7 mouse cellular contexts compared by ENCODE assay signal in the genomic region with DNA sequence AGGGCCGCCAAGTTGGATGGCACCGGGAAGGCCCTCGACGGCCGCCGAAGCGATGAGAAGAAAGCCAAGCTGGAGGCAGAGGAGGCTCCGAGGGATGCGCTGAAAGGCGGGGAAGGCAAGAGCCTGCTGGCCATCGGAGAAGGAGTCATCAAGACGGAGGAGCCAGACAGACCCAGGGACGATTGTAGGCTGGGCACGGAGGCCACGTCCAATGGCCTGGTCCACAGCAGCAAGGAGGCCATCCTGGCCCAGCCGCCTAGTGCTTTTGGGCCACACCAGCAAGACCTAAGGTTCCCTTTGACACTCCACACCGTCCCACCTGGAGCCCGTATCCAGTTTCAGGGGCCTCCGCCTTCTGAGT. TPM values are rescaled to one million over a fixed set of nuclear protein-coding genes. Genes with fewer than 3 reads are reported as not detected.
A peak's percentile ranks its signal among the peaks of the same experiment; 100 is the strongest.
DNase-seq lines count a peak whose midpoint lies in the region; ATAC-seq and TF ChIP-seq lines count a peak whose summit lies in the region.

No protein-coding gene starts in this region.

- peak overlapping the region; percentile 52 for H3K4me3 ChIP-seq in lung, postnatal 0 days (ENCODE audit: low read depth, low read length)
- peak overlapping the region; percentile 53 for H3K4me3 ChIP-seq in forebrain, embryonic 16.5 days (replicated peaks; ENCODE audit: low read length)
- H3K4me3 ChIP-seq in limb, embryonic 14.5 days (replicated peaks; ENCODE audit: low read length), result peak overlapping the region; percentile 60
- H3K4me3 ChIP-seq in stomach, embryonic 14.5 days (ENCODE audit: low read depth, low read length), result peak overlapping the region; percentile 47
- H3K4me3 ChIP-seq in cerebellum, adult 2 months (replicated peaks; ENCODE audit: insufficient read depth, low read depth, low read length), result no peak overlapping the region

- H3K4me2 ChIP-seq in lung, postnatal 0 days (replicated peaks; ENCODE audit: low read depth, low read length), result peak overlapping the region; percentile 93
- H3K4me2 ChIP-seq in forebrain, embryonic 16.5 days (ENCODE audit: low read length), result peak overlapping the region; percentile 62
- peak overlapping the region; percentile 81 for H3K4me2 ChIP-seq in limb, embryonic 14.5 days (replicated peaks; ENCODE audit: low read depth, low read length, severe bottlenecking)
- H3K4me2 ChIP-seq in stomach, embryonic 14.5 days (replicated peaks; ENCODE audit: low read depth, low read length), result peak overlapping the region; percentile 71

- no peak for TF ChIP-seq CTCF in lung, postnatal 0 days (IDR thresholded peaks at IDR 0.05)
- TF ChIP-seq CTCF in cerebellum, adult 2 months (IDR thresholded peaks at IDR 0.05; ENCODE audit: borderline replicate concordance, insufficient read depth, low read depth, low read length), result no peak

- H3K36me3 ChIP-seq in lung, postnatal 0 days (ENCODE audit: insufficient read depth, low read length), result no peaks in the 10 kb centered on the region
- no peaks in the 10 kb centered on the region for H3K36me3 ChIP-seq in forebrain, embryonic 16.5 days (ENCODE audit: control insufficient read depth, insufficient read depth)
- H3K36me3 ChIP-seq in limb, embryonic 14.5 days (ENCODE audit: control insufficient read depth, insufficient read depth, low read length), result no peaks in the 10 kb centered on the region
- H3K36me3 ChIP-seq in stomach, embryonic 14.5 days (ENCODE audit: control insufficient read depth, insufficient read depth, low read length), result no peaks in the 10 kb centered on the region

- peak; percentile 10 for DNase-seq in lung, postnatal 0 days (ENCODE audit: low spot score)
- no peak for DNase-seq in lung, postnatal 36 days
- no peak for DNase-seq in limb, embryonic 14.5 days (ENCODE audit: low spot score)
- no peak for DNase-seq in urinary bladder, adult 18-20 months (ENCODE audit: low spot score in 2 of 2)
- no peak for DNase-seq in cerebellum, adult 2 months

- H3K27ac ChIP-seq in lung, postnatal 0 days (ENCODE audit: low read length), result no peak overlapping the region
- no peak overlapping the region for H3K27ac ChIP-seq in forebrain, embryonic 16.5 days (ENCODE audit: low read length)
- 0 out of 2 replicates have a peak overlapping the region, but pooled peaks have one; percentile 55 for H3K27ac ChIP-seq in limb, embryonic 14.5 days (replicated peaks; ENCODE audit: low read depth, low read length)
- 0 out of 2 replicates have a peak overlapping the region, but pooled peaks have one; percentile 39 for H3K27ac ChIP-seq in stomach, embryonic 14.5 days (ENCODE audit: low read length)
- no peak overlapping the region for H3K27ac ChIP-seq in cerebellum, adult 2 months (ENCODE audit: insufficient read depth, low read length)

- H3K4me1 ChIP-seq in lung, postnatal 0 days (ENCODE audit: insufficient read depth, low read depth, low read length), result 0 out of 2 replicates have a peak, but pooled peaks cover 5% of the 10 kb centered on the region
- peaks cover 4% of the 10 kb centered on the region; the same call in 1 of the 2 replicates for H3K4me1 ChIP-seq in forebrain, embryonic 16.5 days (replicated peaks; ENCODE audit: control insufficient read depth, insufficient read depth, low read length)
- H3K4me1 ChIP-seq in limb, embryonic 14.5 days (ENCODE audit: control insufficient read depth, insufficient read depth, low read length), result peaks cover 4% of the 10 kb centered on the region
- H3K4me1 ChIP-seq in stomach, embryonic 14.5 days (ENCODE audit: control insufficient read depth, insufficient read depth, low read length), result no peaks in the 10 kb centered on the region
- H3K4me1 ChIP-seq in cerebellum, adult 2 months (ENCODE audit: control insufficient read depth, insufficient read depth, low read length), result no peaks in the 10 kb centered on the region

- WGBS in lung, postnatal 0 days, result 50% methylated on average over 19 of the region's 19 CpGs
- 52% methylated on average over 13 of the region's 19 CpGs for WGBS in forebrain, embryonic 16.5 days
- 36% methylated on average over 16 of the region's 19 CpGs for WGBS in limb, embryonic 14.5 days
- 41% methylated on average over 19 of the region's 19 CpGs for WGBS in stomach, embryonic 14.5 days
- 46% methylated on average over 19 of the region's 19 CpGs for WGBS in cerebellum, adult 2 months

- 0 out of 2 replicates have a peak, but pooled peaks have one; percentile 6 for ATAC-seq in lung, postnatal 0 days
- ATAC-seq in forebrain, embryonic 16.5 days, result peak; percentile 9; the same call in 1 of the 2 replicates
- ATAC-seq in limb, embryonic 14.5 days (ENCODE audit: low FRiP score, low read depth), result no peak
- ATAC-seq in stomach, embryonic 14.5 days (ENCODE audit: insufficient number of reproducible peaks, insufficient read depth, low FRiP score, low read depth), result 0 out of 2 replicates have a peak, but pooled peaks have one; percentile 26

- H3K9me3 ChIP-seq in lung, postnatal 0 days (ENCODE audit: low read length), result no peaks in the 10 kb centered on the region
- H3K9me3 ChIP-seq in forebrain, embryonic 16.5 days (ENCODE audit: control insufficient read depth, low read length), result peaks cover 2% of the 10 kb centered on the region; the same call in 1 of the 2 replicates
- H3K9me3 ChIP-seq in limb, embryonic 14.5 days (ENCODE audit: control insufficient read depth, low read length), result peaks cover 5% of the 10 kb centered on the region; the same call in 1 of the 2 replicates
- H3K9me3 ChIP-seq in stomach, embryonic 14.5 days (ENCODE audit: control insufficient read depth, low read depth, low read length), result peaks cover 4% of the 10 kb centered on the region; the same call in 1 of the 2 replicates

- no peak for TF ChIP-seq EP300 in lung, postnatal 0 days (IDR thresholded peaks at IDR 0.05)

- H3K9ac ChIP-seq in lung, postnatal 0 days (replicated peaks; ENCODE audit: low read depth), result peak overlapping the region; percentile 66; the same call in 1 of the 2 replicates
- H3K9ac ChIP-seq in forebrain, embryonic 16.5 days (replicated peaks; ENCODE audit: low read depth, low read length), result peak overlapping the region; percentile 75
- H3K9ac ChIP-seq in limb, embryonic 14.5 days (ENCODE audit: low read depth, low read length, severe bottlenecking), result peak overlapping the region; percentile 93
- H3K9ac ChIP-seq in stomach, embryonic 14.5 days (replicated peaks; ENCODE audit: low read depth, low read length), result peak overlapping the region; percentile 76; the same call in 1 of the 2 replicates

- H3K27me3 ChIP-seq in lung, postnatal 0 days (replicated peaks; ENCODE audit: insufficient read depth, low read length), result no peaks in the 10 kb centered on the region
- H3K27me3 ChIP-seq in forebrain, embryonic 16.5 days (replicated peaks; ENCODE audit: control insufficient read depth, insufficient read depth, low read length), result 0 out of 2 replicates have a peak, but pooled peaks cover 4% of the 10 kb centered on the region
- no peaks in the 10 kb centered on the region; the same call in 1 of the 2 replicates for H3K27me3 ChIP-seq in limb, embryonic 14.5 days (ENCODE audit: control insufficient read depth, insufficient read depth, low read length)
- H3K27me3 ChIP-seq in stomach, embryonic 14.5 days (ENCODE audit: control insufficient read depth, insufficient read depth, low read length), result no peaks in the 10 kb centered on the region
- peaks cover 1% of the 10 kb centered on the region; the same call in 1 of the 2 replicates for H3K27me3 ChIP-seq in cerebellum, adult 2 months (ENCODE audit: control insufficient read depth, insufficient read depth, low read length)

- TF ChIP-seq POLR2A in limb, embryonic 14.5 days (IDR thresholded peaks at IDR 0.05; ENCODE audit: borderline replicate concordance, extremely low read depth, insufficient read depth, insufficient read length), result no peak
- TF ChIP-seq POLR2A in cerebellum, adult 2 months (IDR thresholded peaks at IDR 0.05; ENCODE audit: borderline replicate concordance, insufficient read depth, low read length), result no peak

RNA-seq across cellular contexts. Expression of gene Sox30, which starts 0.8 kb away (rescaled TPM):
- 0.11 and 0.23 TPM in 2 replicates for polyA plus RNA-seq in lung, postnatal 0 days (2015; fragmentation: Nextera tagmentation; extraction: Ambion mirVana)
- not detected in 2 replicates for polyA plus RNA-seq in forebrain, embryonic 16.5 days (2015; fragmentation: Nextera tagmentation; extraction: Ambion mirVana)
- polyA plus RNA-seq in limb, embryonic 14.5 days (2012; rRNA removed), result 0.54 and 0.64 TPM in 2 replicates
- 0.25 and 0.45 TPM in 2 replicates for polyA plus RNA-seq in limb, embryonic 14.5 days (2014; fragmentation: Nextera tagmentation; extraction: Ambion mirVana)
- polyA plus RNA-seq in stomach, embryonic 14.5 days (2014; fragmentation: Nextera tagmentation; extraction: Ambion mirVana), result 0.23 TPM in 1 of 2 replicates, not detected in the other
- polyA plus RNA-seq in cerebellum, adult 2 months (2012; rRNA removed), result 0.05 and 0.11 TPM in 2 replicates

RNA-seq across cellular contexts. Expression of gene Thg1l, which starts 25.6 kb away (rescaled TPM):
- polyA plus RNA-seq in lung, postnatal 0 days (2015; fragmentation: Nextera tagmentation; extraction: Ambion mirVana), result 6.0 and 6.9 TPM in 2 replicates
- 10.0 and 10.2 TPM in 2 replicates for polyA plus RNA-seq in forebrain, embryonic 16.5 days (2015; fragmentation: Nextera tagmentation; extraction: Ambion mirVana)
- 14.8 and 15.0 TPM in 2 replicates for polyA plus RNA-seq in limb, embryonic 14.5 days (2012; rRNA removed)
- 11.2 and 11.6 TPM in 2 replicates for polyA plus RNA-seq in limb, embryonic 14.5 days (2014; fragmentation: Nextera tagmentation; extraction: Ambion mirVana)
- polyA plus RNA-seq in stomach, embryonic 14.5 days (2014; fragmentation: Nextera tagmentation; extraction: Ambion mirVana), result 13.7 and 14.5 TPM in 2 replicates
- polyA plus RNA-seq in cerebellum, adult 2 months (2012; rRNA removed), result 6.7 and 6.8 TPM in 2 replicates

RNA-seq across cellular contexts. Expression of gene Lsm11, which starts 36.1 kb away (rescaled TPM):
- polyA plus RNA-seq in lung, postnatal 0 days (2015; fragmentation: Nextera tagmentation; extraction: Ambion mirVana), result 3.0 and 3.2 TPM in 2 replicates
- 11.5 and 13.6 TPM in 2 replicates for polyA plus RNA-seq in forebrain, embryonic 16.5 days (2015; fragmentation: Nextera tagmentation; extraction: Ambion mirVana)
- 7.2 and 8.4 TPM in 2 replicates for polyA plus RNA-seq in limb, embryonic 14.5 days (2012; rRNA removed)
- 8.2 TPM in 2 replicates for polyA plus RNA-seq in limb, embryonic 14.5 days (2014; fragmentation: Nextera tagmentation; extraction: Ambion mirVana)
- 9.2 and 9.9 TPM in 2 replicates for polyA plus RNA-seq in stomach, embryonic 14.5 days (2014; fragmentation: Nextera tagmentation; extraction: Ambion mirVana)
- polyA plus RNA-seq in cerebellum, adult 2 months (2012; rRNA removed), result 20.8 and 21.9 TPM in 2 replicates

Comparison
In these comparisons a context has a peak if more than half of its experiments do, and no peak if none do; other contexts are left out.
1. H3K27ac ChIP-seq: peak in limb, embryonic 14.5 days (single experiment) and stomach, embryonic 14.5 days (single experiment); none in lung, postnatal 0 days (single experiment), forebrain, embryonic 16.5 days (single experiment) and cerebellum, adult 2 months (single experiment).
2. Peak in every context shown above with its lines, with median percentiles within 50 percentile points of each other: H3K4me2 ChIP-seq and H3K9ac ChIP-seq.